Mouse (Mus musculus) gastrocnemius, postnatal 14 days (tissue): Measurements from ENCODE around the gene Slfn14. TPM values are rescaled to one million over a fixed set of nuclear protein-coding genes. Genes with fewer than 3 reads are reported as not detected.

Experiments
- total RNA-seq, 2 experiments: library from RNA; stranded (reverse); gene quantifications; 2 replicates each; pipeline ENCODE4 v1.2.3; 2021

Gene Slfn14
- total RNA-seq, 2 experiments from 2014 or later: not detected

Other genes with a start within 250 kb of the Slfn14 start
- gene Slfn2, start 221.6 kb downstream of the Slfn14 start, total RNA-seq: 1 to 10 TPM in 1 of 2 experiments, under 1 TPM in 1; 0.84 to 1.1 TPM
- not detected for gene Slfn1, start 169.9 kb downstream of the Slfn14 start, total RNA-seq
- gene Slfn4, start 111.5 kb downstream of the Slfn14 start, total RNA-seq: under 1 TPM in 1 of 2 experiments, not detected in 1; 0.11 TPM
- gene Slfn3, start 95.4 kb downstream of the Slfn14 start, total RNA-seq: under 1 TPM; 0.66 to 0.96 TPM
- 10 to 100 TPM; 34.3 to 35.7 TPM for gene Ap2b1, start 12.3 kb upstream of the Slfn14 start, total RNA-seq
- gene Pex12, start 15.9 kb upstream of the Slfn14 start, total RNA-seq: 10 to 100 TPM; 11.1 to 13.8 TPM
- gene Rasl10b, start 122.4 kb upstream of the Slfn14 start, total RNA-seq: under 1 TPM; 0.31 to 0.45 TPM
- gene Gas2l2, start 142.7 kb upstream of the Slfn14 start, total RNA-seq: not detected
- not detected for gene 1700020L24Rik, start 151.0 kb upstream of the Slfn14 start, total RNA-seq
- 1 to 10 TPM; 3.7 to 4.0 TPM for gene Mmp28, start 176.3 kb upstream of the Slfn14 start, total RNA-seq
- gene Taf15, start 186.4 kb upstream of the Slfn14 start, total RNA-seq: 10 to 100 TPM; 22.5 to 24.5 TPM
- not detected for gene Heatr9, start 235.4 kb upstream of the Slfn14 start, total RNA-seq
- gene Ccl5, start 243.8 kb upstream of the Slfn14 start, total RNA-seq: not detected